Mouse (Mus musculus): ENCODE results near the gene Paf1. TPM values are rescaled to one million over a fixed set of nuclear protein-coding genes. Genes with fewer than 3 reads are reported as not detected.

The Paf1 gene
- 97.4 and 108 TPM in 2 replicates for polyA plus RNA-seq (2015; fragmentation: Nextera tagmentation; extraction: Ambion mirVana)

DNA sequence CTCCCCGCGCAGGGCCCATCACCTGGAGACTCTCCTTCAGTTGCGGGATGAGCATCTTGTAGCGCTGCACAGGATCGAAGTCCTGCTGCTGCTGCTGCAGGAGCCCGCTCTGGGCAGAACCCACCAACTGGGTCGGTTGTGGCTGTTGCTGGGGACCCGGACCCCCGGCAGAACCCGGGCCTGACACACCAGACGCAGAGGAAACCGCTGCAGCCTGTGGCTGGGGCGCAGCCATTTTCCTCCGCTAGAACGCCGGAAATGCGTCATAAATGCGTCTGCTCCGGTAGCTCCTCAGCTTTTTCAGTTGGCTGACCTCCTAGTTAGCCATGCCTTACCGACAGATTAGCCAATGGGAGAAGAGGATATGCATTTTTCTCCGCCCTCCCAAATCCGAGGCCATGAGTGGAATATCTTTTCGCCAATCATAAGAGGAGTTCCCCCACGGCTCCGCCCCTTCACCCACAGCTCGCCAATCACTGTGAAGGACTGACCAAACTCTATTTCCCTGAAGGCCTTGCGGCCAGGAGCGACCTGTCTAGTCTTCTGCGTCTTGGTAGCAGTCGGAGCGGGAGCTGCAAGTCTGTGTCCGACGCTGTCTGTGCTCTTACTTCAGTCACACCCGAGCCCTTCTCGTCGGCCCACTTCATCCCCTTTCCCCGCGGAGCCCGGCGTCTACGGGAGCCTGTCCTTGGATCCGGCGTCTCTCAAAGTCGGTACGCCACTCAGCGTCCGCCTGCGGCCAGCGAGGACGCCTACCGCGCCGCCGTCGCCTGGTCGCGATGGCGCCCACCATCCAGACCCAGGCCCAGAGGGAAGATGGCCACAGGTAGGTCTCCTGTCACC is at the start of gene Paf1, which contains the start of gene Med29:
Paf1 (plus strand) TSS at position 523 of the 843 bp plus-strand sequence.
Med29 (minus strand) TSS at position 280 of the 843 bp plus-strand sequence.
- Histone ChIP-seq H3K36me3 (ENCODE audit: insufficient read depth, low read length) (peaks cover 48% of the 10 kb centered on the region), H3K4me2 (replicated peaks; ENCODE audit: low read depth, low read length) (peak within 1 kb of the TSS; percentile 89), H3K27me3 (ENCODE audit: insufficient read depth, low read length) (no peaks in the 10 kb centered on the region), H3K27ac (ENCODE audit: low read length) (peak within 1 kb of the TSS; percentile 68), H3K4me1 (ENCODE audit: insufficient read depth, low read length) (peaks cover 16% of the 10 kb centered on the region), H3K4me3 (ENCODE audit: low read length) (peak within 1 kb of the TSS; percentile 90), H3K9ac (replicated peaks; ENCODE audit: low read length) (peak within 1 kb of the TSS; percentile 91), H3K9me3 (ENCODE audit: low read length) (no peaks in the 10 kb centered on the region)
- 0% methylated on average over 57 of the region's 58 CpGs for WGBS
- ATAC-seq (ENCODE audit: low FRiP score, low TSS enrichment), result peak; percentile 98

DNA sequence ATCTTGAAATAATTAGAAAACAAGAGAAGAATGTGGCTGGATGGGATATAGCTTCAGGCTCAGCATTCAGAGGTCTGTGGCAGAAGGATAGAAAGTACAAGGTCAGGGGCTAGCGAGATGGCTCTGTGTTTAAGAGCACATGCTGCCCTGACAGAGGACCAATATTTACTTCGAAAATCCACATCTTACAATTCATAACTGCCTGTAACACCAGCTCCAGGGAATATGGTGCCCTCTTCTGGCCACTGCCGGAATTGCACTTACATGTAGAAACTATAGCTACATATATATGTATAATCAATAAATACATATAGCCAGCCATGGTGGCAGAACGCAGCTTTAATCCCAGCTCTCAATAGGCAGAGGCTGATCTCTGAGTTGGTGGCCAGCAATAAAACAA is 48.1 kb upstream of the Paf1 start:
- Histone ChIP-seq H3K27me3 (ENCODE audit: insufficient read depth, low read length) (no peaks in the 10 kb centered on the region), H3K4me2 (replicated peaks; ENCODE audit: low read depth, low read length) (no peak overlapping the region), H3K4me3 (ENCODE audit: low read length) (no peak overlapping the region), H3K9me3 (ENCODE audit: low read length) (no peaks in the 10 kb centered on the region), H3K9ac (replicated peaks; ENCODE audit: low read length) (no peak overlapping the region), H3K27ac (ENCODE audit: low read length) (no peak overlapping the region), H3K4me1 (ENCODE audit: insufficient read depth, low read length) (peaks cover 13% of the 10 kb centered on the region), H3K36me3 (ENCODE audit: insufficient read depth, low read length) (no peaks in the 10 kb centered on the region)
- 5% methylated on average over 4 of the region's 4 CpGs for WGBS
- no peak for ATAC-seq (ENCODE audit: low FRiP score, low TSS enrichment)

DNA sequence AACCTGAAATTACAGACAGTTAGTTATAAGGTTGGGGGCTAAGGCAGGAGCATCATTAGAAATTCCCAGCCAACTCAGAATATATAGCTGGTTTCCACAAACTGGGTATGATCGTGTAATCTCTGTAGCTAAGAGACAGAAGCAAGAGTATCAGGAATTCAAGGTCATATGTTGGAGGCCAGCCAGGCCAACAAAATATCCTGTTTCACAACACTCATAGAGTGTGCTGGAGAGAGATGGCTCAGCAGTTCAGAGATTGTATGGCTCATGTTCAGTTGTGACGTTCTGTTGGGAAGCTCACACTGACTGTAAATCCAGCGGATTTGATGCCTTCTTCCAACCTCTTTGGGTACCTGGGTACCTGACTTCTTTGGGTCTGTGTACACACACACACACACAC is 45.0 kb upstream of the Paf1 start:
- Histone ChIP-seq H3K4me2 (replicated peaks; ENCODE audit: low read depth, low read length) (no peak overlapping the region), H3K27me3 (ENCODE audit: insufficient read depth, low read length) (no peaks in the 10 kb centered on the region), H3K4me3 (ENCODE audit: low read length) (no peak overlapping the region), H3K27ac (ENCODE audit: low read length) (no peak overlapping the region), H3K4me1 (ENCODE audit: insufficient read depth, low read length) (peaks cover 15% of the 10 kb centered on the region), H3K9me3 (ENCODE audit: low read length) (no peaks in the 10 kb centered on the region), H3K9ac (replicated peaks; ENCODE audit: low read length) (no peak overlapping the region), H3K36me3 (ENCODE audit: insufficient read depth, low read length) (peaks cover 10% of the 10 kb centered on the region; the same call in 1 of the 2 replicates)
- ATAC-seq (ENCODE audit: low FRiP score, low TSS enrichment), result no peak
- 54% methylated on average over 3 of the region's 3 CpGs for WGBS

DNA sequence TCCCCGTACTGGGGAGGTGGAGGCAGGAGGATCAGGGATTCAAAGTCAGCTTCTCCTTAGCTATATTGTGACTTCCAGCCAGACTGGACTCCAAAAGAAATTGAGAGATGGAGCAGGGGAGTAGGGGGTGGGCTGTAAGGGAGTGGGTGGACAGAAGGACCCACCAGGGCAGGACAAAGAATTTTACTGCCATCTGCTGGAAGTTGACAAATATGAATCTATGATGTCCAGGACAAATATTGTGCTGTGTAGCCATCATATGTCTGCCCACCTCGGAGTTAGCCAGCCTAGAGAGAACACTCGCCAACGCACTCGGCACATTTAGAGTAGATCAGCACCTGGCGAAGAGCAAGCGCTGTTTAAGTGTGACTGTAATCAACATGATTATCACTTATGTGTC is 44.1 kb upstream of the Paf1 start:
- no peaks in the 10 kb centered on the region for H3K27me3 ChIP-seq (ENCODE audit: insufficient read depth, low read length)
- H3K4me2 ChIP-seq (replicated peaks; ENCODE audit: low read depth, low read length), result no peak overlapping the region
- peaks cover 15% of the 10 kb centered on the region for H3K4me1 ChIP-seq (ENCODE audit: insufficient read depth, low read length)
- 83% methylated on average over 7 of the region's 7 CpGs for WGBS
- no peak overlapping the region for H3K27ac ChIP-seq (ENCODE audit: low read length)
- H3K9me3 ChIP-seq (ENCODE audit: low read length), result no peaks in the 10 kb centered on the region
- H3K4me3 ChIP-seq (ENCODE audit: low read length), result no peak overlapping the region
- 0 out of 2 replicates have a peak overlapping the region, but pooled peaks have one; percentile 9 for H3K9ac ChIP-seq (replicated peaks; ENCODE audit: low read length)
- no peak for ATAC-seq (ENCODE audit: low FRiP score, low TSS enrichment)
- H3K36me3 ChIP-seq (ENCODE audit: insufficient read depth, low read length), result peaks cover 18% of the 10 kb centered on the region

DNA sequence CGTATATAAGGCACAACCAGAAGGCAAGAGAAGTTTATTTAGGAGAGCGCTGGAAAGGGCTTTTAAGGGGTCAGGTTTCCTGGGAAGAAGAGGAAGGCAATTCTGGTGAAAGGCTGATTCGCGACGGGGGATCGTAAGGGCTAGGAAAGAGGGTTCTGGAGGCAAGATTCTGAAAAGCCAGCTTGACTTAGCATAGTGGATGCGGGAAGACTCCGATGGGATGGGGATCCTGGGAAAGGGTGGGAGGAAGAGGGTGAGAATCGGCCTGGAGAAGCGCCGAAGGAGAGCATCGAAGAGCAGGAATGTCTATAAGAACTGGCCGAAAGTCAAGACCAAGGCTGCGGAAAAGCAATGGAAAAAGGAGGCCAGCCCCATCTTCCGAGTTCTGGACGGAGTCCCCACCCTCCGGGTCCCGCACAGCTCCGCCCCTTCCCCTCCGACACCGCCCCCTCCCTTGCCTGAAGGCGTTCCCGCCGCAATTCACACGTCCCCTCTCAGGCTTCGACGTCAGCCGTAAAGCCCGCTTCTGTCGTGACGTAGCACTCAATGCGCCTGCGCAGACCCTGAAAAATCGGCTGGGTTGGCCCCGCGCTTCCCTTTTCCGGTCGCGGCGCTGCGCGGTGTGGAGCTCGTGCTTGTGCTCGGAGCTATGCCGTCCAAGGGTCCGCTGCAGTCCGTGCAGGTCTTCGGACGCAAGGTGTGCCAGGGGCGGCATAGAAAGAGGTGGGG is 42.4 kb upstream of the Paf1 start, which contains the start of gene Rps16:
Rps16 (plus strand) TSS at position 498 of the 729 bp plus-strand sequence.
- peaks cover 15% of the 10 kb centered on the region for H3K4me1 ChIP-seq (ENCODE audit: insufficient read depth, low read length)
- no peaks in the 10 kb centered on the region for H3K27me3 ChIP-seq (ENCODE audit: insufficient read depth, low read length)
- peak within 1 kb of the TSS; percentile 98 for H3K4me3 ChIP-seq (ENCODE audit: low read length)
- peak within 1 kb of the TSS; percentile 90 for H3K4me2 ChIP-seq (replicated peaks; ENCODE audit: low read depth, low read length)
- H3K9me3 ChIP-seq (ENCODE audit: low read length), result no peaks in the 10 kb centered on the region
- under 1% methylated on average over 50 of the region's 50 CpGs for WGBS
- H3K36me3 ChIP-seq (ENCODE audit: insufficient read depth, low read length), result peaks cover 30% of the 10 kb centered on the region
- peak; percentile 93 for ATAC-seq (ENCODE audit: low FRiP score, low TSS enrichment)
- peak within 1 kb of the TSS; percentile 96 for H3K27ac ChIP-seq (ENCODE audit: low read length)
- peak within 1 kb of the TSS; percentile 99 for H3K9ac ChIP-seq (replicated peaks; ENCODE audit: low read length)

DNA sequence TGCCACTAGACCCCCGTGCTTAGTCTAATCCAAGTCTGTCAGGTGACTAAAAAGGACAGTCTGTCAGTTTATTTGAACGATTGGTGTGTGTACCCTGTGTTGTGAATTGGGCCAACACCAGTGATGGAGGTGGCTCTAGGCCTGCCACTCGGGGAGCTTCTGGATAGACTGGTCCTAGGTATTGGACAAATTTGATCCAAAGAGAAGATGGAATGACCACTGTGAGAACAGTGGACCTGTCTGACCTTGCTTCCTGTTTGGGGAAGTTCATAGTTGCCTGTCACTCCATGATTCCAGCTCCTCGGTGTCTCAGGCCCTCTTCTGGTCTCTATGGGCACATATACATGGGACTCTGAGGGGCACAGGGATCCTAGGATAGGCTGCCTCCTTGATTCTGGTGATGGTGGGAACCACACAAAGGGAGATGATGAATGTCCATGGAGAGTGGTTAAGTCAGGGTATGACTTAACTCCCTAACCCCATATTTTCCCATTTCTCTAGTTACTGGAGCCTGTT is 41.0 kb upstream of the Paf1 start:
- 36% methylated on average over 4 of the region's 4 CpGs for WGBS
- Histone ChIP-seq H3K4me3 (ENCODE audit: low read length) (peak overlapping the region; percentile 98), H3K4me2 (replicated peaks; ENCODE audit: low read depth, low read length) (peak overlapping the region; percentile 90), H3K9me3 (ENCODE audit: low read length) (no peaks in the 10 kb centered on the region), H3K36me3 (ENCODE audit: insufficient read depth, low read length) (peaks cover 30% of the 10 kb centered on the region), H3K4me1 (ENCODE audit: insufficient read depth, low read length) (peaks cover 15% of the 10 kb centered on the region), H3K27me3 (ENCODE audit: insufficient read depth, low read length) (no peaks in the 10 kb centered on the region), H3K9ac (replicated peaks; ENCODE audit: low read length) (peak overlapping the region; percentile 99), H3K27ac (ENCODE audit: low read length) (no peak overlapping the region)
- ATAC-seq (ENCODE audit: low FRiP score, low TSS enrichment), result no peak

DNA sequence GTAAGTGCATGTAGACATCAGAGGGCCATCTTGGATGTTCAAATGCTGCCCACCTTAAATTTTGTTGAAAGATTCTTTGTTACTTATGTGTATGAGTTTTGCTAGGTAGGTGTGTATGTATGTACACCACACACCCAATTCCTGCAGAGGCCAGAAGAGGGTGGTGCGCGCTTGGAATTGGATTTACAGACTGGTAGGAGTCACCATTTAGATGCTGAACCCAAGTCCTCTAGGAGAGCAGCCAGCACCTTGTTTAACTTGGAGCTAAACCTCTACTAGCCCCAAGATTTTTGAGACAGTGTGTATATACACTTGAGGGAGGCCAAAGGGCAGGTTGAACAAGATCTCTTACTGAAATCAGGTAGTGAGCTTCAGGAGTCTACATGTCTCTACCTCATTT is 39.5 kb upstream of the Paf1 start:
- Histone ChIP-seq H3K4me1 (ENCODE audit: insufficient read depth, low read length) (peaks cover 26% of the 10 kb centered on the region), H3K4me2 (replicated peaks; ENCODE audit: low read depth, low read length) (no peak overlapping the region), H3K27me3 (ENCODE audit: insufficient read depth, low read length) (no peaks in the 10 kb centered on the region), H3K27ac (ENCODE audit: low read length) (no peak overlapping the region), H3K36me3 (ENCODE audit: insufficient read depth, low read length) (peaks cover 30% of the 10 kb centered on the region), H3K4me3 (ENCODE audit: low read length) (no peak overlapping the region), H3K9ac (replicated peaks; ENCODE audit: low read length) (no peak overlapping the region), H3K9me3 (ENCODE audit: low read length) (no peaks in the 10 kb centered on the region)
- ATAC-seq (ENCODE audit: low FRiP score, low TSS enrichment), result no peak
- WGBS, result 81% methylated on average over 2 of the region's 2 CpGs

DNA sequence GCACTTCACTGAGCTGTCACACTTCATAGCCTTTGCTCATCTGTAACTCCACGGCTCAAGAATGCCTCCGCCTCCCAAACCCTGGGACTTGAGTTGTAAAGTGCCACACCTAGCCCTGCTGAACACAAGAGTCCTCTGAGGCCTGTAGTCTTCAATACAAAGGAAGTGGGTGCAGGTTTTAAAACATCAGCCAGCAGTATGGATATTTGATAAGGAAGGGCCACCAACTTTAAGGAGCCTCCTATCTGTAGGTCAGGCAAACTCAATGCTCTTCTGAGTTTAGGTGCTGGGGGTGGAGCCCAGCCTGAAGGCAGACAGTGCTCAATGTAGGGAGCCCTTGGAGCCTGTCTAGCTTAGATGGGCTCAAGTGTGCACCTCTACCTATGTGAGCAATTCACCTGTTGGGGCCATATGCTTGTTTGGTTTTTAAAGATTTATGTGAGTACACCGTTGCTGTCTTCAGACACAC is 38.6 kb upstream of the Paf1 start:
- no peaks in the 10 kb centered on the region for H3K9me3 ChIP-seq (ENCODE audit: low read length)
- no peak for ATAC-seq (ENCODE audit: low FRiP score, low TSS enrichment)
- H3K4me2 ChIP-seq (replicated peaks; ENCODE audit: low read depth, low read length), result no peak overlapping the region
- no peak overlapping the region for H3K4me3 ChIP-seq (ENCODE audit: low read length)
- no peaks in the 10 kb centered on the region for H3K27me3 ChIP-seq (ENCODE audit: insufficient read depth, low read length)
- H3K27ac ChIP-seq (ENCODE audit: low read length), result no peak overlapping the region
- H3K36me3 ChIP-seq (ENCODE audit: insufficient read depth, low read length), result peaks cover 35% of the 10 kb centered on the region
- WGBS, result 71% methylated on average over 3 of the region's 3 CpGs
- H3K9ac ChIP-seq (replicated peaks; ENCODE audit: low read length), result no peak overlapping the region
- H3K4me1 ChIP-seq (ENCODE audit: insufficient read depth, low read length), result peaks cover 34% of the 10 kb centered on the region

DNA sequence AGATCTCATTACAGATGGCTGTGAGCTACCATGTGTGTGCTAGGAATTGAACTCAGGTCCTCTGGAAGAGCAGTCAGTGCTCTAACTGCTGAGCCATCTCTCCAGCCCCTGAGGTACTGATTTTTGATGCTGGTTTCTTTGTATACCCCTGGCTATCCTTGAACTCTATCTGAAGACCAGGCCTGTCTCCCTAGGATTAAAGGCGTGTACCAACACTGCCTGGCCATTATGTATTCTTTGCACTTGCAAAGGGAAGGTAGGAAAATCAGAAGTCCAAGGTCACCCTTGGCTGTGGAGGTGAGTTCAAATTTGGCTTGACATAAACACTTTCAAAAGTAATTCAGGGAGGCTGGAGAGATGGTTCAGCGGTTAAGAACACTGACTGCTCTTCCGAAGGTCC is 38.2 kb upstream of the Paf1 start:
- 77% methylated on average over 3 of the region's 3 CpGs for WGBS
- Histone ChIP-seq H3K4me2 (replicated peaks; ENCODE audit: low read depth, low read length) (no peak overlapping the region), H3K9me3 (ENCODE audit: low read length) (no peaks in the 10 kb centered on the region), H3K4me1 (ENCODE audit: insufficient read depth, low read length) (peaks cover 33% of the 10 kb centered on the region), H3K27ac (ENCODE audit: low read length) (no peak overlapping the region), H3K4me3 (ENCODE audit: low read length) (no peak overlapping the region), H3K36me3 (ENCODE audit: insufficient read depth, low read length) (peaks cover 37% of the 10 kb centered on the region), H3K27me3 (ENCODE audit: insufficient read depth, low read length) (no peaks in the 10 kb centered on the region), H3K9ac (replicated peaks; ENCODE audit: low read length) (no peak overlapping the region)
- ATAC-seq (ENCODE audit: low FRiP score, low TSS enrichment), result no peak
